Mouse (Mus musculus) central nervous system, embryonic 14 days (tissue): ENCODE measurements around the gene Abce1. TPM values are rescaled to one million over a fixed set of nuclear protein-coding genes. Genes with fewer than 3 reads are reported as not detected.

Experiments used
- polyA plus RNA-seq: library from polyadenylated mRNA; depleted of rRNA; stranded (reverse); fragments of >200 nt; gene quantifications from 2 replicates; pipeline ENCODE4 v1.2.3, GENCODE M21; 2012; rRNA removed

Gene Abce1
- 57.9 and 62.4 TPM in 2 replicates for polyA plus RNA-seq

DNA sequence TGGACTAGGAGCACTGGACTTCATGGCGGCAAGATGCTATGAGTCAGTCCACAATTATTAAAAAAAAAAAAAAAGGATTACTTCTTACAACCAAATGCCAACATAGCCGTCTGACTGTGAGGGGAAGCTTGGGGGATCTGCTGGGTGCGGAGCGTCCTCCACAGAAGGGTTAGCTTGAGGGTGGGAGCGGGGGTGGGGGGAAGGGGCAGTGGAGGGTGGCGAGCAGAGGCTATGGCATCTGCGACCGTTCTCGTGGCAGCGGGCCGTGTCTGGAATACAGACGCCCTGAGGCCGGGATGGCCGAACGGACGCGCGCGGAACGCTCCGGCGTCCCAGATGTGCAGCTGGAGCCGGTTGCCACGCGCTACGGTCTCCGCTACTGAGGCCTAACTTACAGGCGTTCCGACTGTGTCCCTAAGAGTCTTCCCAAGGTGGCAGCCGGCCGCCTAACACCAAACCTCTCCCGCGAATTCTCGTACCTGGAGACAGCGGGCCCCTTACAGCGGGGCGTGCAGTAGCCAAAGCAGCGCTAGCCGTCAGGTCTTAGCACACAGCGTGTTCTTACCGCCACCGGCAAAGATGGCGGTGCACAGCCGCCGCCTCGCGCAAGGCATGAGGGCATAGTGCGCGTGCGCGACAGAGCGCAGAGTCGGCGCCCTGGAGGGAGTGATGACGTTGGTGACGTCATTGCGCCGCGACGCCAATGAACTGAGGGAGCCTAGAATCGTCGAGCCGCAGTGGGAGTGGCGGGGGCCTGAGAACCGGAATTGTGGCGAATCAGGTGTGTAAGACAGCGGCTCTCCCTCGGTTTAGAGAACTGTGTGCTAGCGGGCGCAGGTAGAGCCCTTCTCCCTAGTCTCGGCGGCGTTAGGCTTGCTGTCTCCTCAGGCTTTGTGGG, at the start of gene Abce1, which contains the start of gene Anapc10:
TSS of gene Abce1 (minus strand) at position 677 of the 898 bp plus-strand sequence.
TSS of gene Anapc10 (plus strand) at position 757 of the 898 bp plus-strand sequence.

DNA sequence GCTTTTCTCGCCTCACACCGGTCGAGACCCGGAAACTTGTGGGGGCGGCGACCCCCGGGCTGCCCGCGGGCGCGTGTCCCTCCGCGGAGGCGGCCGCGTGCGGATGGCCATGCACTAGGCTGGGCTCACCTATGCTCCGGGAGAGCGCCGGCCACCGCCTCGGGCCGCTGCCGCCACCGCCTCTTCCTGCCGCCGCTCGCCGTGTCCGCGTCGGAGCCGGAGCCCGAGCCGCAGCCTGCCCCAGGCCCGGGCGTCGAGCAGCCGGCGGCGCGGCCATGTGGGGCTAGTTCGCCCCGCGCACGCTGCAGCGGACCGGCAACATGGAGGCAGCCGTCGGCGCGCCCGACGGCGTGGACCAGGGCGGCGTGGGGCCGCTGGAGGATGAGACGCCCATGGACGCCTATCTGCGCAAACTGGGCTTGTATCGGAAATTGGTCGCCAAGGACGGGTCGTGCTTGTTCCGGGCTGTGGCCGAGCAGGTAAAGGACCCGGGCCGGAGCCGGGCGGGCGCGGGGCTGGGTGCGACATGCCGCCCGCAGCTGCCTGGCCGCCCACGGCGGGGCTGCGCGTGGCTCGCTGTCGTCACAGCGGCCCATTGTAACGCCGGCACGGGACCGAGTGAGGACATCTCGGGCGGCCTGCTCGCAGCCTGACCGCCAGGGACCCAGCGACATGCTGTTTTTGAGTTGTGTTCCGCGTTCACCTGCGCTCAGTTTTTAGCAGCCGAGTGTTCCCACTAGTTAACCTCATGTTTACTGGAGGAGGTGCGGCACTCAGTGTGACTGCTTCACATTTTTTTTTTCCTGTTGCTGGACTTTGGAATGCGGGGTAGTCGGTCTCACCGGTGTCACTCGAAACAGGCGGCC, 71.7 kb downstream of the Abce1 start, which contains the start of gene Otud4:
TSS of gene Otud4 (plus strand) at position 33 of the 866 bp plus-strand sequence.

Other genes with a start within 250 kb of the Abce1 start
- 27.5 and 30.6 TPM in 2 replicates for gene Otud4, start 72.1 kb downstream of the Abce1 start, polyA plus RNA-seq
- gene Anapc10, start 80 bp upstream of the Abce1 start, polyA plus RNA-seq = 15.1 and 21.6 TPM in 2 replicates